Mouse (Mus musculus): ENCODE data around the gene Calm2.

DNA sequence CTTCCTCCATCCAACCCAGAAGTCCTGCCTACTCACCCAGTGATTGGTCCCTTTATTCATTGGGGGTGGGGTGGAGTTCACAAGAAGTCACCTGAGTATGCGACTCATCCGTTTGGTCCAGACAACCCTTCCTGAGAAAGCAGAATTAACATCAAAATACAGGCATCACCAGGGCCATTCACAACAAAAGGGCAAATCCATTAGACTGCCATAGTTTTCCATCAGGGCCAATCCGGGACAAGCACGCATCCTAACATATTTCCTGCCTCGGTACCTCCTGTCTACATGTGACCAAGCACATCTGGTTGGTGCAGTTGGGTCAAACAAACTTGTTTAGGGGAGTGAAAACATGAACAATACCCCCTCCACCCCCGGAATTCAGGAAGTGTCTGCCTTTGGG is 24.9 kb upstream of the Calm2 start:
- TF ChIP-seq CTCF (conservative IDR thresholded peaks at IDR 0.05 in 1 of 2, IDR thresholded peaks at IDR 0.05 in 1 of 2; ENCODE audit: low read depth in 2 of 2, low read length in 2 of 2), result no peak
- TF ChIP-seq UBTF (IDR thresholded peaks at IDR 0.05; ENCODE audit: low read depth, low read length), result no peak
- TF ChIP-seq POLR2A (IDR thresholded peaks at IDR 0.05; ENCODE audit: low read depth, low read length), result no peak
- TF ChIP-seq CHD2 (IDR thresholded peaks at IDR 0.05; ENCODE audit: low read length), result no peak
- no peak for TF ChIP-seq USF1 (IDR thresholded peaks at IDR 0.05; ENCODE audit: low read depth, low read length)
- TF ChIP-seq SIN3A (IDR thresholded peaks at IDR 0.05; ENCODE audit: low read length), result no peak
